34 mouse cellular contexts compared by ENCODE assay signal in genomic region chr9:14870802-14871201, GRCm38 (mm10). TPM values are rescaled to one million over a fixed set of nuclear protein-coding genes. Genes with fewer than 3 reads are reported as not detected.
"Had no signal": no experiment of that assay in that cellular context is flagged by ENCODE, and none has a peak within 500 bp of the region (broad histone marks: within the 10 kb centered on the region; RNA-seq: fewer than 3 reads in every experiment).

No protein-coding gene starts in this region.

- H3K4me3 ChIP-seq: gastrocnemius, adult 2 months; heart, embryonic 12.5 days; hindbrain, embryonic 13.5 days; hindbrain, embryonic 15.5 days; intestine, embryonic 15.5 days; layer of hippocampus, adult 2 months; left cerebral cortex, adult 2 months; limb, embryonic 10.5 days; limb, embryonic 12.5 days; liver, embryonic 13.5 days had no signal

- H3K9me3 ChIP-seq: heart, embryonic 12.5 days; hindbrain, embryonic 13.5 days; hindbrain, embryonic 15.5 days; intestine, embryonic 15.5 days; limb, embryonic 10.5 days; limb, embryonic 12.5 days; liver, embryonic 13.5 days had no signal

- ATAC-seq: inflammation-experienced regulatory T-cells, adult 6 months; intestine, embryonic 15.5 days; intestine, postnatal 0 days had no signal

- H3K27me3 ChIP-seq: hindbrain, embryonic 15.5 days; intestine, embryonic 15.5 days; limb, embryonic 12.5 days; liver, embryonic 13.5 days had no signal

- H3K27ac ChIP-seq: gastrocnemius, adult 2 months; hindbrain, embryonic 13.5 days; hindbrain, embryonic 15.5 days; intestine, embryonic 15.5 days; layer of hippocampus, adult 2 months; left cerebral cortex, adult 2 months; limb, embryonic 10.5 days; limb, embryonic 12.5 days; liver, embryonic 13.5 days had no signal

- DNase-seq: gastrocnemius, adult 2 months; gastrocnemius, postnatal 10 days; gastrocnemius, postnatal 25 days; heart, postnatal 10 days; heart, postnatal 4 days; kidney, adult 18-20 months; kidney, adult 8-10 months; kidney, postnatal 10 days; kidney, postnatal 25 days; kidney, postnatal 4 days; liver; liver, embryonic 13.5 days had no signal

- H3K4me2 ChIP-seq: heart, embryonic 12.5 days; hindbrain, embryonic 13.5 days; hindbrain, embryonic 15.5 days; intestine, embryonic 15.5 days; limb, embryonic 12.5 days; liver, embryonic 11.5 days; liver, embryonic 13.5 days had no signal

- H3K9ac ChIP-seq: heart, embryonic 12.5 days; hindbrain, embryonic 13.5 days; hindbrain, embryonic 15.5 days; intestine, embryonic 15.5 days; limb, embryonic 12.5 days; liver, embryonic 13.5 days had no signal

- H3K36me3 ChIP-seq: heart, embryonic 12.5 days; hindbrain, embryonic 13.5 days; hindbrain, embryonic 15.5 days; intestine, embryonic 15.5 days; limb, embryonic 10.5 days; limb, embryonic 12.5 days; liver, embryonic 13.5 days had no signal

- H3K4me1 ChIP-seq: intestine, embryonic 15.5 days; liver, embryonic 13.5 days had no signal

RNA-seq across cellular contexts. Expression of gene Gpr83, which starts 10.8 kb away (rescaled TPM):
- total RNA-seq: gastrocnemius, adult 2 months; gastrocnemius, postnatal 25 days; heart, postnatal 25 days; heart, postnatal 4 days had no signal
- polyA plus RNA-seq: heart, embryonic 12.5 days; liver, embryonic 11.5 days had no signal

RNA-seq across cellular contexts. Expression of gene Izumo1r, which starts 32.9 kb away (rescaled TPM):
- total RNA-seq: gastrocnemius, adult 2 months; gastrocnemius, postnatal 10 days; gastrocnemius, postnatal 25 days; gastrocnemius, postnatal 4 days; granulocyte monocyte progenitor cell, adult 5-6 weeks; heart, postnatal 10 days; heart, postnatal 25 days; heart, postnatal 4 days; layer of hippocampus, adult 2 months; layer of hippocampus, postnatal 10 days; layer of hippocampus, postnatal 25 days; left cerebral cortex, adult 2 months; left cerebral cortex, postnatal 14 days; left cerebral cortex, postnatal 36 days had no signal
- polyA plus RNA-seq: frontal cortex, adult 2 months; heart, embryonic 12.5 days; heart, embryonic 14.5 days; hindbrain, embryonic 11.5 days; hindbrain, embryonic 13.5 days; hindbrain, embryonic 15.5 days; intestine, embryonic 15.5 days; intestine, postnatal 0 days; kidney, embryonic 16.5 days; limb, embryonic 10.5 days; limb, embryonic 12.5 days; liver, embryonic 11.5 days; liver, embryonic 13.5 days had no signal
